Mouse (Mus musculus): Measurements from ENCODE around the gene Nedd9. TPM values are rescaled to one million over a fixed set of nuclear protein-coding genes. Genes with fewer than 3 reads are reported as not detected.

The Nedd9 gene
- polyA plus RNA-seq, 1 experiment from 2014 or later: 65.3 TPM

GRCm38 (mm10) chr13:41442145-41442544 lies 45.0 kb downstream of the Nedd9 start:
- H3K36me3 ChIP-seq (ENCODE audit: control insufficient read depth, insufficient read depth, low read length): no peaks in the 10 kb centered on the region
- peaks cover 2% of the 10 kb centered on the region; the same call in 1 of the 2 replicates for H3K4me1 ChIP-seq (ENCODE audit: control insufficient read depth, insufficient read depth, low read length)
- H3K27ac ChIP-seq (ENCODE audit: low read depth, low read length): no peak overlapping the region
- no peak for DNase-seq (ENCODE audit: low spot score)
- H3K27me3 ChIP-seq (ENCODE audit: control insufficient read depth, insufficient read depth, low read length): no peaks in the 10 kb centered on the region
- H3K4me3 ChIP-seq (ENCODE audit: low read depth, low read length): no peak overlapping the region
- WGBS: 62% methylated on average over 4 of the region's 4 CpGs
- H3K9ac ChIP-seq (ENCODE audit: low read length): no peak overlapping the region
- no peak for ATAC-seq (ENCODE audit: insufficient read depth, low FRiP score, low TSS enrichment)
- H3K9me3 ChIP-seq (ENCODE audit: control insufficient read depth, low read length): no peaks in the 10 kb centered on the region
- no peak overlapping the region for H3K4me2 ChIP-seq (ENCODE audit: low read depth)

- Histone ChIP-seq H3K9me3 (ENCODE audit: control insufficient read depth, low read length) (no peaks in the 10 kb centered on the region), H3K4me1 (ENCODE audit: control insufficient read depth, insufficient read depth, low read length) (peaks cover 2% of the 10 kb centered on the region; the same call in 1 of the 2 replicates), H3K27ac (ENCODE audit: low read depth, low read length) (no peak overlapping the region), H3K4me2 (ENCODE audit: low read depth) (no peak overlapping the region), H3K9ac (ENCODE audit: low read length) (no peak overlapping the region), H3K36me3 (ENCODE audit: control insufficient read depth, insufficient read depth, low read length) (no peaks in the 10 kb centered on the region), H3K27me3 (ENCODE audit: control insufficient read depth, insufficient read depth, low read length) (no peaks in the 10 kb centered on the region), H3K4me3 (ENCODE audit: low read depth, low read length) (no peak overlapping the region)
- 84% methylated on average over 1 of the region's 1 CpGs for WGBS
- DNase-seq (ENCODE audit: low spot score) (no peak), ATAC-seq (ENCODE audit: insufficient read depth, low FRiP score, low TSS enrichment) (no peak)
Observed at GRCm38 (mm10) chr13:41440205-41440604, 47.0 kb downstream of the Nedd9 start.

- Histone ChIP-seq H3K27ac (ENCODE audit: low read depth, low read length) (no peak overlapping the region), H3K4me3 (ENCODE audit: low read depth, low read length) (no peak overlapping the region), H3K4me2 (ENCODE audit: low read depth) (no peak overlapping the region), H3K36me3 (ENCODE audit: control insufficient read depth, insufficient read depth, low read length) (no peaks in the 10 kb centered on the region), H3K9ac (ENCODE audit: low read length) (no peak overlapping the region), H3K27me3 (ENCODE audit: control insufficient read depth, insufficient read depth, low read length) (no peaks in the 10 kb centered on the region), H3K4me1 (ENCODE audit: control insufficient read depth, insufficient read depth, low read length) (no peaks in the 10 kb centered on the region), H3K9me3 (ENCODE audit: control insufficient read depth, low read length) (no peaks in the 10 kb centered on the region)
- WGBS: 91% methylated on average over 2 of the region's 2 CpGs
- DNase-seq (ENCODE audit: low spot score) (no peak), ATAC-seq (ENCODE audit: insufficient read depth, low FRiP score, low TSS enrichment) (no peak)
Observed at GRCm38 (mm10) chr13:41437390-41437789, 49.8 kb downstream of the Nedd9 start.

GRCm38 (mm10) chr13:41436731-41437130 lies 50.4 kb downstream of the Nedd9 start:
- H3K9ac ChIP-seq (ENCODE audit: low read length): no peak overlapping the region
- no peaks in the 10 kb centered on the region for H3K9me3 ChIP-seq (ENCODE audit: control insufficient read depth, low read length)
- no peak for DNase-seq (ENCODE audit: low spot score)
- no peak for ATAC-seq (ENCODE audit: insufficient read depth, low FRiP score, low TSS enrichment)
- 79% methylated on average over 5 of the region's 5 CpGs for WGBS
- no peaks in the 10 kb centered on the region for H3K36me3 ChIP-seq (ENCODE audit: control insufficient read depth, insufficient read depth, low read length)
- no peaks in the 10 kb centered on the region for H3K27me3 ChIP-seq (ENCODE audit: control insufficient read depth, insufficient read depth, low read length)
- H3K4me2 ChIP-seq (ENCODE audit: low read depth): no peak overlapping the region
- H3K27ac ChIP-seq (ENCODE audit: low read depth, low read length): no peak overlapping the region
- H3K4me3 ChIP-seq (ENCODE audit: low read depth, low read length): no peak overlapping the region
- H3K4me1 ChIP-seq (ENCODE audit: control insufficient read depth, insufficient read depth, low read length): no peaks in the 10 kb centered on the region

GRCm38 (mm10) chr13:41433201-41433600 lies 54.0 kb downstream of the Nedd9 start:
- Histone ChIP-seq H3K27me3 (ENCODE audit: control insufficient read depth, insufficient read depth, low read length) (no peaks in the 10 kb centered on the region), H3K4me2 (ENCODE audit: low read depth) (no peak overlapping the region), H3K27ac (ENCODE audit: low read depth, low read length) (no peak overlapping the region), H3K4me3 (ENCODE audit: low read depth, low read length) (no peak overlapping the region), H3K9ac (ENCODE audit: low read length) (no peak overlapping the region), H3K9me3 (ENCODE audit: control insufficient read depth, low read length) (no peaks in the 10 kb centered on the region), H3K36me3 (ENCODE audit: control insufficient read depth, insufficient read depth, low read length) (no peaks in the 10 kb centered on the region), H3K4me1 (ENCODE audit: control insufficient read depth, insufficient read depth, low read length) (no peaks in the 10 kb centered on the region)
- DNase-seq (ENCODE audit: low spot score): no peak
- 92% methylated on average over 6 of the region's 6 CpGs for WGBS
- ATAC-seq (ENCODE audit: insufficient read depth, low FRiP score, low TSS enrichment): no peak

GRCm38 (mm10) chr13:41431795-41432194 lies 55.4 kb downstream of the Nedd9 start:
- H3K4me2 ChIP-seq (ENCODE audit: low read depth): no peak overlapping the region
- H3K36me3 ChIP-seq (ENCODE audit: control insufficient read depth, insufficient read depth, low read length): no peaks in the 10 kb centered on the region
- H3K9ac ChIP-seq (ENCODE audit: low read length): no peak overlapping the region
- H3K27ac ChIP-seq (ENCODE audit: low read depth, low read length): no peak overlapping the region
- 81% methylated on average over 3 of the region's 3 CpGs for WGBS
- no peak for DNase-seq (ENCODE audit: low spot score)
- H3K4me1 ChIP-seq (ENCODE audit: control insufficient read depth, insufficient read depth, low read length): no peaks in the 10 kb centered on the region
- no peaks in the 10 kb centered on the region for H3K9me3 ChIP-seq (ENCODE audit: control insufficient read depth, low read length)
- ATAC-seq (ENCODE audit: insufficient read depth, low FRiP score, low TSS enrichment): no peak
- H3K4me3 ChIP-seq (ENCODE audit: low read depth, low read length): no peak overlapping the region
- no peaks in the 10 kb centered on the region for H3K27me3 ChIP-seq (ENCODE audit: control insufficient read depth, insufficient read depth, low read length)

GRCm38 (mm10) chr13:41427046-41427445 lies 60.1 kb downstream of the Nedd9 start:
- Histone ChIP-seq H3K9ac (ENCODE audit: low read length) (no peak overlapping the region), H3K4me3 (ENCODE audit: low read depth, low read length) (no peak overlapping the region), H3K27ac (ENCODE audit: low read depth, low read length) (no peak overlapping the region), H3K9me3 (ENCODE audit: control insufficient read depth, low read length) (no peaks in the 10 kb centered on the region), H3K36me3 (ENCODE audit: control insufficient read depth, insufficient read depth, low read length) (no peaks in the 10 kb centered on the region), H3K4me1 (ENCODE audit: control insufficient read depth, insufficient read depth, low read length) (no peaks in the 10 kb centered on the region), H3K4me2 (ENCODE audit: low read depth) (no peak overlapping the region), H3K27me3 (ENCODE audit: control insufficient read depth, insufficient read depth, low read length) (no peaks in the 10 kb centered on the region)
- ATAC-seq (ENCODE audit: insufficient read depth, low FRiP score, low TSS enrichment) (no peak), DNase-seq (ENCODE audit: low spot score) (no peak)
- 91% methylated on average over 3 of the region's 3 CpGs for WGBS

- H3K27me3 ChIP-seq (ENCODE audit: control insufficient read depth, insufficient read depth, low read length): no peaks in the 10 kb centered on the region
- H3K27ac ChIP-seq (ENCODE audit: low read depth, low read length): no peak overlapping the region
- WGBS: 75% methylated on average over 10 of the region's 10 CpGs
- ATAC-seq (ENCODE audit: insufficient read depth, low FRiP score, low TSS enrichment) (no peak), DNase-seq (ENCODE audit: low spot score) (no peak)
- no peaks in the 10 kb centered on the region for H3K4me1 ChIP-seq (ENCODE audit: control insufficient read depth, insufficient read depth, low read length)
- H3K9ac ChIP-seq (ENCODE audit: low read length): no peak overlapping the region
- H3K36me3 ChIP-seq (ENCODE audit: control insufficient read depth, insufficient read depth, low read length): no peaks in the 10 kb centered on the region
- no peak overlapping the region for H3K4me2 ChIP-seq (ENCODE audit: low read depth)
- no peaks in the 10 kb centered on the region for H3K9me3 ChIP-seq (ENCODE audit: control insufficient read depth, low read length)
- H3K4me3 ChIP-seq (ENCODE audit: low read depth, low read length): no peak overlapping the region
Observed at GRCm38 (mm10) chr13:41423463-41424074, 63.6 kb downstream of the Nedd9 start.

- Histone ChIP-seq H3K9ac (ENCODE audit: low read length) (no peak overlapping the region), H3K27me3 (ENCODE audit: control insufficient read depth, insufficient read depth, low read length) (no peaks in the 10 kb centered on the region), H3K9me3 (ENCODE audit: control insufficient read depth, low read length) (no peaks in the 10 kb centered on the region), H3K27ac (ENCODE audit: low read depth, low read length) (no peak overlapping the region), H3K36me3 (ENCODE audit: control insufficient read depth, insufficient read depth, low read length) (no peaks in the 10 kb centered on the region), H3K4me1 (ENCODE audit: control insufficient read depth, insufficient read depth, low read length) (no peaks in the 10 kb centered on the region), H3K4me3 (ENCODE audit: low read depth, low read length) (no peak overlapping the region), H3K4me2 (ENCODE audit: low read depth) (no peak overlapping the region)
- DNase-seq (ENCODE audit: low spot score): no peak
- WGBS: 86% methylated on average over 5 of the region's 5 CpGs
- no peak for ATAC-seq (ENCODE audit: insufficient read depth, low FRiP score, low TSS enrichment)
Observed at GRCm38 (mm10) chr13:41422581-41422980, 64.6 kb downstream of the Nedd9 start.
